Mouse (Mus musculus) right cerebral cortex, adult 2 months (tissue): ENCODE data around the gene Gm20388.

Source experiments
- DNase-seq, 2 experiments: peaks; one replicate each; pipeline ENCODE4 v3.0.0; 2021 to 2022; ENCODE audit warnings: low spot score in 2 of 2

The Gm20388 gene

GRCm38 (mm10) chr8:122979424-122979823, 3068.8 kb downstream of the Gm20388 start:
- no peak for DNase-seq

- DNase-seq = no peak
Observed at GRCm38 (mm10) chr8:122979865-122980509, 3069.3 kb downstream of the Gm20388 start.

GRCm38 (mm10) chr8:122981646-122982045, 3071.0 kb downstream of the Gm20388 start:
- no peak for DNase-seq

- DNase-seq = no peak
Observed at GRCm38 (mm10) chr8:122983178-122983942, 3072.7 kb downstream of the Gm20388 start.

- no peak for DNase-seq
Observed at GRCm38 (mm10) chr8:122984175-122984574, 3073.5 kb downstream of the Gm20388 start.

- DNase-seq = no peak
Observed at GRCm38 (mm10) chr8:122986501-122987184, 3076.0 kb downstream of the Gm20388 start.

GRCm38 (mm10) chr8:122987255-122987654, 3076.6 kb downstream of the Gm20388 start:
- DNase-seq = no peak

- no peak for DNase-seq
Observed at GRCm38 (mm10) chr8:122988955-122989354, 3078.3 kb downstream of the Gm20388 start.

- DNase-seq = no peak
Observed at GRCm38 (mm10) chr8:122989976-122990375, 3079.3 kb downstream of the Gm20388 start.

- DNase-seq = no peak
Observed at GRCm38 (mm10) chr8:122991368-122991767, 3080.7 kb downstream of the Gm20388 start.

GRCm38 (mm10) chr8:122992296-122992695, 3081.7 kb downstream of the Gm20388 start:
- DNase-seq = no peak

- no peak for DNase-seq
Observed at GRCm38 (mm10) chr8:122993031-122993430, 3082.4 kb downstream of the Gm20388 start.

- no peak for DNase-seq
Observed at GRCm38 (mm10) chr8:122993740-122994139, 3083.1 kb downstream of the Gm20388 start.

GRCm38 (mm10) chr8:122997963-122998362, 3087.3 kb downstream of the Gm20388 start:
- DNase-seq = no peak

- no peak for DNase-seq
Observed at GRCm38 (mm10) chr8:123000311-123000710, 3089.7 kb downstream of the Gm20388 start.

GRCm38 (mm10) chr8:123004033-123004922, 3093.6 kb downstream of the Gm20388 start:
- no peak for DNase-seq

- no peak for DNase-seq
Observed at GRCm38 (mm10) chr8:123005328-123005727, 3094.7 kb downstream of the Gm20388 start.

GRCm38 (mm10) chr8:123005805-123006204, 3095.2 kb downstream of the Gm20388 start:
- no peak for DNase-seq

GRCm38 (mm10) chr8:123011321-123011720, 3100.7 kb downstream of the Gm20388 start:
- DNase-seq = no peak

GRCm38 (mm10) chr8:123014429-123014828, 3103.8 kb downstream of the Gm20388 start:
- DNase-seq = no peak

- DNase-seq = no peak
Observed at GRCm38 (mm10) chr8:123015074-123015473, 3104.4 kb downstream of the Gm20388 start.

GRCm38 (mm10) chr8:123017143-123017542, 3106.5 kb downstream of the Gm20388 start:
- no peak for DNase-seq
